29 mouse cellular contexts compared by ENCODE assay signal in the genomic region with DNA sequence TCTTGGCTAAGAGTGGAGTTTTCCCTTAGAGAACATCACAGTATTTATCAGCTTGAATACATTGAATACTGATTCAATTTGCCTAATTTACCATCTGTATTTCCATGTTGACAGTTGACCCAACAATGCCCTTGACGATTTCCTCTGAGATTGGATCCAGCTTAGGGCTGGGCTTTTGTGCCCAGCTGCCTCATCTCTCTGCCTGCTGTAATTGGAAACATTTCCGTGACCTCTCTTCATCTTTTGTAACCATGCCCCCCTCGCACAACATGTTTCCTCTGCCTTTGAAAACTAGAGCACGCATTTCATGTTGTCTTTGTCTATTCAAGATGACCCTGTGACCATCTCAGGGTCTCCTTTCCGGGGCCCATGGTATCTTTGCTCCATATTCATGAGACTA. TPM values are rescaled to one million over a fixed set of nuclear protein-coding genes. Genes with fewer than 3 reads are reported as not detected.
A peak's percentile ranks its signal among the peaks of the same experiment; 100 is the strongest.
DNase-seq lines count a peak whose midpoint lies in the region; ATAC-seq and TF ChIP-seq lines count a peak whose summit lies in the region.
"Had no signal": no experiment of that assay in that cellular context is flagged by ENCODE, and none has a peak within 500 bp of the region (broad histone marks: within the 10 kb centered on the region; RNA-seq: fewer than 3 reads in every experiment).

No protein-coding gene starts in this region.

- 15% methylated on average over 5 of the region's 5 CpGs for WGBS in hindbrain, embryonic 10.5 days
- WGBS in hindbrain, embryonic 14.5 days = 13% methylated on average over 5 of the region's 5 CpGs
- WGBS in embryonic facial prominence, embryonic 10.5 days = 28% methylated on average over 5 of the region's 5 CpGs

- ATAC-seq in hindbrain, embryonic 14.5 days (ENCODE audit: low FRiP score) = no peak
- ATAC-seq in megakaryocyte-erythroid progenitor cell, adult 5-6 weeks (replicated peaks; ENCODE audit: low FRiP score, low TSS enrichment, poor library complexity, severe bottlenecking) = no peak
- ATAC-seq: midbrain, embryonic 13.5 days had no signal

- no peak overlapping the region for H3K27ac ChIP-seq in hindbrain, embryonic 10.5 days
- no peak overlapping the region for H3K27ac ChIP-seq in hindbrain, embryonic 14.5 days
- H3K27ac ChIP-seq in embryonic facial prominence, embryonic 10.5 days (replicated peaks) = 0 out of 2 replicates have a peak overlapping the region, but pooled peaks have one; percentile 12
- H3K27ac ChIP-seq: embryonic facial prominence, embryonic 12.5 days; forebrain, embryonic 12.5 days; kidney, postnatal 0 days; limb, embryonic 10.5 days; liver, embryonic 15.5 days; macrophage; midbrain, embryonic 13.5 days; neural tube, embryonic 13.5 days; stomach, embryonic 15.5 days had no signal

- peak; percentile 32 for DNase-seq in hindbrain, embryonic 10.5 days (ENCODE audit: low spot score)
- DNase-seq in hindbrain, embryonic 14.5 days (ENCODE audit: low spot score) = no peak
- peak; percentile 15 for DNase-seq in brain, embryonic 14.5 days (ENCODE audit: low read depth)
- DNase-seq in embryonic facial prominence, embryonic 10.5 days (ENCODE audit: low spot score) = peak; percentile 42
- peak; percentile 32 for DNase-seq in lung, postnatal 25 days (ENCODE audit: low spot score)
- no peak for DNase-seq in c-Kit-positive CD71-positive TER-119-positive erythroid progenitor cells, embryonic 14.5 days (ENCODE audit: low spot score)
- no peak for DNase-seq in urinary bladder, adult 18-20 months (ENCODE audit: low spot score in 2 of 2)
- DNase-seq: adrenal gland, postnatal 36 days; cerebellum, adult 11-12 months; cerebellum, postnatal 25 days; heart, postnatal 4 days; kidney, adult 18-20 months; layer of hippocampus, adult 9-11 months; liver; thymus, postnatal 25 days had no signal

- no peak for TF ChIP-seq CTCF in brain, embryonic 14.5 days (IDR thresholded peaks at IDR 0.05; ENCODE audit: borderline replicate concordance, extremely low read depth, insufficient read depth, insufficient read length)

- no peak for TF ChIP-seq POLR2A in brain, embryonic 14.5 days (IDR thresholded peaks at IDR 0.05; ENCODE audit: borderline replicate concordance, extremely low read depth, insufficient read depth, insufficient read length, poor library complexity, severe bottlenecking)

- no peak overlapping the region for H3K4me3 ChIP-seq in hindbrain, embryonic 10.5 days
- no peak overlapping the region for H3K4me3 ChIP-seq in hindbrain, embryonic 14.5 days (replicated peaks; ENCODE audit: low read length)
- H3K4me3 ChIP-seq in embryonic facial prominence, embryonic 10.5 days = no peak overlapping the region
- H3K4me3 ChIP-seq: embryonic facial prominence, embryonic 12.5 days; forebrain, embryonic 12.5 days; limb, embryonic 10.5 days; liver, embryonic 15.5 days; midbrain, embryonic 13.5 days; neural tube, embryonic 13.5 days; stomach, embryonic 15.5 days had no signal

- no peaks in the 10 kb centered on the region for H3K9me3 ChIP-seq in hindbrain, embryonic 10.5 days
- no peaks in the 10 kb centered on the region for H3K9me3 ChIP-seq in hindbrain, embryonic 14.5 days (ENCODE audit: control insufficient read depth, low read length)
- no peaks in the 10 kb centered on the region for H3K9me3 ChIP-seq in embryonic facial prominence, embryonic 10.5 days
- H3K9me3 ChIP-seq: embryonic facial prominence, embryonic 12.5 days; forebrain, embryonic 12.5 days; limb, embryonic 10.5 days; liver, embryonic 15.5 days; midbrain, embryonic 13.5 days; neural tube, embryonic 13.5 days; stomach, embryonic 15.5 days had no signal

- H3K4me1 ChIP-seq in hindbrain, embryonic 10.5 days (replicated peaks) = peaks cover 40% of the 10 kb centered on the region
- H3K4me1 ChIP-seq in hindbrain, embryonic 14.5 days (replicated peaks; ENCODE audit: control insufficient read depth, insufficient read depth, low read length) = no peaks in the 10 kb centered on the region
- H3K4me1 ChIP-seq in embryonic facial prominence, embryonic 10.5 days = peaks cover 40% of the 10 kb centered on the region
- H3K4me1 ChIP-seq: liver, embryonic 15.5 days had no signal

- no peak overlapping the region for H3K4me2 ChIP-seq in hindbrain, embryonic 14.5 days (replicated peaks)
- H3K4me2 ChIP-seq: embryonic facial prominence, embryonic 12.5 days; forebrain, embryonic 12.5 days; liver, embryonic 15.5 days; midbrain, embryonic 13.5 days; neural tube, embryonic 13.5 days; stomach, embryonic 15.5 days had no signal

- no peaks in the 10 kb centered on the region for H3K36me3 ChIP-seq in hindbrain, embryonic 10.5 days
- no peaks in the 10 kb centered on the region for H3K36me3 ChIP-seq in hindbrain, embryonic 14.5 days (replicated peaks; ENCODE audit: control insufficient read depth, insufficient read depth)
- H3K36me3 ChIP-seq in embryonic facial prominence, embryonic 10.5 days (replicated peaks) = no peaks in the 10 kb centered on the region
- H3K36me3 ChIP-seq: embryonic facial prominence, embryonic 12.5 days; forebrain, embryonic 12.5 days; limb, embryonic 10.5 days; liver, embryonic 15.5 days; midbrain, embryonic 13.5 days; neural tube, embryonic 13.5 days; stomach, embryonic 15.5 days had no signal

- H3K9ac ChIP-seq in hindbrain, embryonic 14.5 days = no peak overlapping the region
- H3K9ac ChIP-seq: embryonic facial prominence, embryonic 12.5 days; forebrain, embryonic 12.5 days; liver, embryonic 15.5 days; midbrain, embryonic 13.5 days; neural tube, embryonic 13.5 days; stomach, embryonic 15.5 days had no signal

- peaks cover 25% of the 10 kb centered on the region for H3K27me3 ChIP-seq in hindbrain, embryonic 10.5 days (ENCODE audit: insufficient read depth, poor library complexity, severe bottlenecking)
- no peaks in the 10 kb centered on the region for H3K27me3 ChIP-seq in hindbrain, embryonic 14.5 days (ENCODE audit: control insufficient read depth, insufficient read depth, low read length)
- H3K27me3 ChIP-seq in embryonic facial prominence, embryonic 10.5 days (replicated peaks; ENCODE audit: low read depth, poor library complexity, severe bottlenecking) = 0 out of 2 replicates have a peak, but pooled peaks cover 4% of the 10 kb centered on the region
- H3K27me3 ChIP-seq: embryonic facial prominence, embryonic 12.5 days; liver, embryonic 15.5 days; midbrain, embryonic 13.5 days; neural tube, embryonic 13.5 days; stomach, embryonic 15.5 days had no signal

RNA-seq across cellular contexts. Expression of gene Gm17364, which starts 25.2 kb away (rescaled TPM):
- not detected in 2 replicates for polyA plus RNA-seq in hindbrain, embryonic 10.5 days (2016; fragmentation: Nextera tagmentation; extraction: Ambion mirVana)
- not detected in 2 replicates for polyA plus RNA-seq in hindbrain, embryonic 14.5 days (2014; fragmentation: Nextera tagmentation; extraction: Ambion mirVana)
- not detected in 2 replicates for polyA plus RNA-seq in brain, embryonic 14.5 days (2012; rRNA removed)
- not detected in 2 replicates for polyA plus RNA-seq in embryonic facial prominence, embryonic 10.5 days (2016; fragmentation: Nextera tagmentation; extraction: Ambion mirVana)
- total RNA-seq in megakaryocyte-erythroid progenitor cell, adult 5-6 weeks (2014; fragmentation: Nextera tagmentation) = not detected in 2 replicates
- total RNA-seq in megakaryocyte-erythroid progenitor cell, adult 5-6 weeks (2017) = not detected in 2 replicates
- total RNA-seq: adrenal gland, postnatal 36 days; gastrocnemius, postnatal 4 days; heart, postnatal 4 days; left cerebral cortex, adult 8-10 months had no signal
- polyA plus RNA-seq: embryonic facial prominence, embryonic 12.5 days; forebrain, embryonic 12.5 days; heart, embryonic 16.5 days; kidney, postnatal 0 days; large intestine, adult 2 months; limb, embryonic 10.5 days; liver, embryonic 15.5 days; macrophage; midbrain, embryonic 13.5 days; neural tube, embryonic 13.5 days; stomach, embryonic 15.5 days had no signal

RNA-seq across cellular contexts. Expression of gene Smim13, which starts 49.4 kb away (rescaled TPM):
- polyA plus RNA-seq in hindbrain, embryonic 10.5 days (2016; fragmentation: Nextera tagmentation; extraction: Ambion mirVana) = 9.8 and 10.3 TPM in 2 replicates
- 28.9 and 37.8 TPM in 2 replicates for polyA plus RNA-seq in hindbrain, embryonic 14.5 days (2014; fragmentation: Nextera tagmentation; extraction: Ambion mirVana)
- 17.3 and 24.5 TPM in 2 replicates for polyA plus RNA-seq in brain, embryonic 14.5 days (2012; rRNA removed)
- 11.3 and 12.1 TPM in 2 replicates for polyA plus RNA-seq in embryonic facial prominence, embryonic 10.5 days (2016; fragmentation: Nextera tagmentation; extraction: Ambion mirVana)
- total RNA-seq in megakaryocyte-erythroid progenitor cell, adult 5-6 weeks (2014; fragmentation: Nextera tagmentation) = 24.5 and 26.4 TPM in 2 replicates
- 23.5 and 28.6 TPM in 2 replicates for total RNA-seq in megakaryocyte-erythroid progenitor cell, adult 5-6 weeks (2017)

Comparison
In these comparisons a context has a peak if more than half of its experiments do, and no peak if none do; other contexts are left out.
1. DNase-seq: peak in hindbrain, embryonic 10.5 days (single experiment), brain, embryonic 14.5 days (single experiment), embryonic facial prominence, embryonic 10.5 days (single experiment) and lung, postnatal 25 days (single experiment); none in hindbrain, embryonic 14.5 days (single experiment), c-Kit-positive CD71-positive TER-119-positive erythroid progenitor cells, embryonic 14.5 days (single experiment) and urinary bladder, adult 18-20 months (0 of 2).